Comparison of ENCODE assay signal across 8 mouse cellular contexts in the genomic region with DNA sequence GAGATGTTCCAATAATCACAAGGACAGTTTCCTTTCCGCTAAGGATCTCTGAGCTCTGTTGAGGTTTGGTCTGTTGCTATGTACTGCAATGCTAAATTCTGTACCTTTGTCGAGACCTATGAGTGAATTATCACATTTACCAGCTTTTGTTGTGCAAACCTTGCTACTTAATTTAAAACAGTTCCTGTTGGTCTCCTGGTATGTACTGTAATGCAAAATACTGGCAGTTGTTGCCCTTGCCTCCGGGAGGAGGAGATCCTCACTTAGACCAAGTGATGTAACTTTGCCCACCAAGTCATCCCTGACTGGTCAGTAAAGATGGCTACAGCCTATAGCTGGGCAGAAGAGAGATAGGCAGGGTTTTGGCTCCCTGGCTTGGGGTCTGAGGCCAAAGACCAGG. TPM values are rescaled to one million over a fixed set of nuclear protein-coding genes. Genes with fewer than 3 reads are reported as not detected.
DNase-seq lines count a peak whose midpoint lies in the region; ATAC-seq and TF ChIP-seq lines count a peak whose summit lies in the region.

Gene Ssr2 (plus strand): TSS at position 337 of the 400 bp plus-strand sequence.

- H3K4me1 ChIP-seq in thymus, adult 2 months (replicated peaks; ENCODE audit: control insufficient read depth, insufficient read depth, low read length): peaks cover 5% of the 10 kb centered on the region
- peaks cover 12% of the 10 kb centered on the region for H3K4me1 ChIP-seq in embryonic facial prominence, embryonic 15.5 days
- 0 out of 2 replicates have a peak, but pooled peaks cover 3% of the 10 kb centered on the region for H3K4me1 ChIP-seq in limb, embryonic 11.5 days (ENCODE audit: control insufficient read depth, insufficient read depth, low read length)

- H3K36me3 ChIP-seq in thymus, adult 2 months (ENCODE audit: control insufficient read depth, insufficient read depth, low read length): no peaks in the 10 kb centered on the region
- no peaks in the 10 kb centered on the region for H3K36me3 ChIP-seq in embryonic facial prominence, embryonic 15.5 days
- H3K36me3 ChIP-seq in limb, embryonic 11.5 days (ENCODE audit: control insufficient read depth, insufficient read depth, low read length): no peaks in the 10 kb centered on the region

- H3K27ac ChIP-seq in thymus, adult 2 months (ENCODE audit: control insufficient read depth, insufficient read depth, low read length): no peak within 1 kb of the TSS
- H3K27ac ChIP-seq in embryonic facial prominence, embryonic 15.5 days (replicated peaks): no peak within 1 kb of the TSS
- H3K27ac ChIP-seq in limb, embryonic 11.5 days (replicated peaks; ENCODE audit: low read depth, low read length): no peak within 1 kb of the TSS

- WGBS in thymus, adult 2 months: 91% methylated on average over 3 of the region's 3 CpGs
- 79% methylated on average over 3 of the region's 3 CpGs for WGBS in embryonic facial prominence, embryonic 15.5 days
- 87% methylated on average over 3 of the region's 3 CpGs for WGBS in limb, embryonic 11.5 days

- H3K27me3 ChIP-seq in thymus, adult 2 months (ENCODE audit: control insufficient read depth, insufficient read depth, low read length): no peaks in the 10 kb centered on the region
- H3K27me3 ChIP-seq in embryonic facial prominence, embryonic 15.5 days: no peaks in the 10 kb centered on the region
- no peaks in the 10 kb centered on the region for H3K27me3 ChIP-seq in limb, embryonic 11.5 days (ENCODE audit: control insufficient read depth, insufficient read depth, low read length)

- ATAC-seq in embryonic facial prominence, embryonic 15.5 days (ENCODE audit: insufficient number of reproducible peaks, low FRiP score, low TSS enrichment, low read depth): no peak
- no peak for ATAC-seq in limb, embryonic 11.5 days (ENCODE audit: insufficient number of reproducible peaks, low FRiP score, low TSS enrichment, low read depth)
- ATAC-seq in neutrophil, adult 5-6 weeks (ENCODE audit: extremely low read depth, insufficient number of reproducible peaks, low FRiP score, poor library complexity, severe bottlenecking): no peak
- no peak for ATAC-seq in cerebellum, adult (ENCODE audit: insufficient number of reproducible peaks, low FRiP score, low TSS enrichment)

- DNase-seq in thymus, adult 2 months: no peak
- no peak for DNase-seq in thymus, adult 18-20 months
- DNase-seq in heart, postnatal 10 days: no peak
- DNase-seq in limb, embryonic 11.5 days (ENCODE audit: low spot score): no peak
- no peak for DNase-seq in spleen, postnatal 14 days (ENCODE audit: low spot score in 2 of 2)

- TF ChIP-seq POLR2A in thymus, adult 2 months (IDR thresholded peaks at IDR 0.05; ENCODE audit: control insufficient read depth, extremely low read depth, insufficient read depth, low read length, poor library complexity): no peak

- intact Hi-C loops in heart, postnatal 10 days (cut with DNase I): no loop called here

- no peak within 1 kb of the TSS for H3K9ac ChIP-seq in embryonic facial prominence, embryonic 15.5 days
- H3K9ac ChIP-seq in limb, embryonic 11.5 days (ENCODE audit: low read length): no peak within 1 kb of the TSS

- H3K4me3 ChIP-seq in thymus, adult 2 months (ENCODE audit: control insufficient read depth, insufficient read depth, low read length): no peak within 1 kb of the TSS
- H3K4me3 ChIP-seq in embryonic facial prominence, embryonic 15.5 days (replicated peaks): no peak within 1 kb of the TSS
- H3K4me3 ChIP-seq in limb, embryonic 11.5 days (ENCODE audit: low read depth, low read length): no peak within 1 kb of the TSS

- TF ChIP-seq CTCF in thymus, adult 2 months (IDR thresholded peaks at IDR 0.05; ENCODE audit: borderline replicate concordance, control insufficient read depth, extremely low read depth, insufficient read depth, low read length, poor library complexity): no peak

- H3K9me3 ChIP-seq in embryonic facial prominence, embryonic 15.5 days (replicated peaks): no peaks in the 10 kb centered on the region
- no peaks in the 10 kb centered on the region for H3K9me3 ChIP-seq in limb, embryonic 11.5 days (ENCODE audit: control insufficient read depth, low read length)

- no peak within 1 kb of the TSS for H3K4me2 ChIP-seq in embryonic facial prominence, embryonic 15.5 days (replicated peaks)
- H3K4me2 ChIP-seq in limb, embryonic 11.5 days (ENCODE audit: low read depth, severe bottlenecking): no peak within 1 kb of the TSS

RNA-seq across cellular contexts. Expression of gene Ssr2, which starts in this region (rescaled TPM):
- polyA plus RNA-seq in thymus, adult 2 months (2012; rRNA removed): 196 and 206 TPM in 2 replicates
- 339 and 341 TPM in 2 replicates for polyA plus RNA-seq in embryonic facial prominence, embryonic 15.5 days (2015; fragmentation: Nextera tagmentation; extraction: Ambion mirVana)
- 100 to 1,000 TPM; 127 to 130 TPM for total RNA-seq in heart, postnatal 10 days (2021)
- 220 and 233 TPM in 2 replicates for polyA plus RNA-seq in limb, embryonic 11.5 days (2014; fragmentation: Nextera tagmentation; extraction: Ambion mirVana)
- 21.5 and 25.4 TPM in 2 replicates for total RNA-seq in neutrophil, adult 5-6 weeks (2017)
